Mouse (Mus musculus) neural tube, embryonic 11.5 days (tissue): ENCODE measurements around the gene Isl1. TPM values are rescaled to one million over a fixed set of nuclear protein-coding genes. Genes with fewer than 3 reads are reported as not detected.

Experiments used
- ATAC-seq: fragments of 200-750 bp; cut with Nextera tagmentation; 2 replicates; pipeline ENCODE4 v1.8.0; 2017; ENCODE audit warnings: moderate number of reproducible peaks, mild to moderate bottlenecking, moderate TSS enrichment, moderate library complexity; ENCODE audit not compliant: insufficient read depth, low FRiP score, low TSS enrichment
- DNase-seq: peaks from one replicate; pipeline ENCODE4 v3.0.0-alpha.2; 2015; ENCODE audit warnings: low spot score
- H3K27ac ChIP-seq: fragments of 300-500 bp; sonication (generic); 2 replicates; pipeline ENCODE4 v1.5.1; 2014; ENCODE audit warnings: low read depth, mild to moderate bottlenecking, low read length
- H3K27me3 ChIP-seq: fragments of 300-500 bp; sonication (generic); 2 replicates; pipeline ENCODE4 v1.6.1; 2014; ENCODE audit warnings: mild to moderate bottlenecking, low read length, mixed read lengths; ENCODE audit not compliant: control insufficient read depth, insufficient read depth
- H3K36me3 ChIP-seq: fragments of 300-500 bp; sonication (generic); 2 replicates; pipeline ENCODE4 v1.6.1; 2014; ENCODE audit warnings: mild to moderate bottlenecking, low read length, moderate library complexity, mixed read lengths; ENCODE audit not compliant: control insufficient read depth, insufficient read depth
- H3K4me1 ChIP-seq: fragments of 300-500 bp; sonication (generic); 2 replicates; pipeline ENCODE4 v1.6.1; 2014; ENCODE audit warnings: low read length, mixed read lengths; ENCODE audit not compliant: control insufficient read depth, insufficient read depth
- H3K4me2 ChIP-seq: fragments of 300-500 bp; sonication (generic); 2 replicates; pipeline ENCODE4 v1.6.1; 2014; ENCODE audit warnings: low read depth, mild to moderate bottlenecking, moderate library complexity
- H3K4me3 ChIP-seq: fragments of 300-500 bp; sonication (generic); 2 replicates; pipeline ENCODE4 v1.5.1; 2014; ENCODE audit warnings: low read depth, low read length
- H3K9ac ChIP-seq: fragments of 300-500 bp; sonication (generic); 2 replicates; pipeline ENCODE4 v1.6.1; 2014; ENCODE audit warnings: mild to moderate bottlenecking, low read length
- H3K9me3 ChIP-seq: fragments of 300-500 bp; sonication (generic); 2 replicates; pipeline ENCODE4 v1.6.1; 2016; ENCODE audit warnings: low read length; ENCODE audit not compliant: control insufficient read depth
- WGBS: fragments of 180-500 bp; shearing (Covaris S2); extraction: QIAGEN DNeasy Blood & Tissue Kit; methylation state at CpG from one replicate; pipeline ENCODE4 v1.1.7; 2014; 5-methylcytosine and 5-hydroxymethylcytosine counted together
- polyA plus RNA-seq: library from polyadenylated mRNA; unstranded; fragments of >200 nt; fragmentation: Nextera tagmentation; extraction: Ambion mirVana; gene quantifications from 2 replicates; pipeline ENCODE4 v1.2.1, GENCODE M21; 2014

Isl1 gene
- polyA plus RNA-seq, 1 experiment from 2014 or later: 136 TPM

DNA sequence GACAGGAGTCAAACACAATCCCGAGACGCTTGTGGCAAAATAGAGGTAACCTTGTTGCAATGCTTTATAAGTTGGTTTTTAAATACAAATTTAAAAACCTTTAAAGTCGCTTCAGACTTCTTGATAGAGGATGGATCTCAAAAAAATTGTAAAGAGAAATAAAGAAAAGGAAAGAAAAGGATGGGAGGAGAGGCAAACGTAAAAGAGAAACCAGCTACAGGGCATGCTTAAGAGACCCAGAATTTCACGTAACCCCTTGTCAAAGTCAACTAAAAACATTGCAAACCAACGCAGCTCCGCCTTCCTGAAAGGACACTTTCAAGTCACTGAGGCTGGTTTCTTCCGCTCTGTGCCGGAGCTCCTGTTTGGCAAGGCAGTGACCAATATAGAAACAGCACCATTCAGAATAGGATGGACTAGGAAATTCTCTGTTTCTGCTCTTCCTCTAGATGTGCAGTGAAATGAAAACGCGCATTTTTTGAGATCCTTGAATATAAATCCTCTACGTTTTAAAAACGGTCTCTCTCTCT lies 10.8 kb downstream of the Isl1 start:
- Histone ChIP-seq H3K4me2 (no peak overlapping the region), H3K4me3 (no peak overlapping the region), H3K27me3 (peaks cover 92% of the 10 kb centered on the region), H3K9me3 (no peaks in the 10 kb centered on the region), H3K36me3 (no peaks in the 10 kb centered on the region), H3K4me1 (peaks cover under 1% of the 10 kb centered on the region; the same call in 1 of the 2 replicates), H3K9ac (no peak overlapping the region), H3K27ac (no peak overlapping the region)
- WGBS: 1% methylated on average over 13 of the region's 13 CpGs
- ATAC-seq (no peak), DNase-seq (no peak)

DNA sequence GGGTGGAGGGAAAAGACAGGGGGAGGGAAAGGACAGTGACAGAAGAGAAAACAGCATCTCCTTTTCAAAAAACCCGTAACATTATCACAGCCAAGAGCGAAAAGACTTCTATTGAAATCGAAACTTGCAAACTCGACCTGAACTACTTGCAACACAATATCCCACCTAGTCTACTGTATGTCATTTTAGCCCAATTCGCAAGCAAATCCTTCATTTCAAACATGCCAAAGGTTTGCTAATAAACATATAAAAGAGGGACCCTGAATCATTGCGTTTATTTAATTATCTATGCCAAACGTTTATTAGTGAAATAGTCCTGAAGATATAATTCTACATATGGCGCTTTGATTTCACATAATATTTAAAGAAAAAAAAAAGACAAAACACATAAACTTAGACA lies 11.5 kb downstream of the Isl1 start:
- H3K4me2 ChIP-seq: no peak overlapping the region
- 3% methylated on average over 8 of the region's 8 CpGs for WGBS

DNA sequence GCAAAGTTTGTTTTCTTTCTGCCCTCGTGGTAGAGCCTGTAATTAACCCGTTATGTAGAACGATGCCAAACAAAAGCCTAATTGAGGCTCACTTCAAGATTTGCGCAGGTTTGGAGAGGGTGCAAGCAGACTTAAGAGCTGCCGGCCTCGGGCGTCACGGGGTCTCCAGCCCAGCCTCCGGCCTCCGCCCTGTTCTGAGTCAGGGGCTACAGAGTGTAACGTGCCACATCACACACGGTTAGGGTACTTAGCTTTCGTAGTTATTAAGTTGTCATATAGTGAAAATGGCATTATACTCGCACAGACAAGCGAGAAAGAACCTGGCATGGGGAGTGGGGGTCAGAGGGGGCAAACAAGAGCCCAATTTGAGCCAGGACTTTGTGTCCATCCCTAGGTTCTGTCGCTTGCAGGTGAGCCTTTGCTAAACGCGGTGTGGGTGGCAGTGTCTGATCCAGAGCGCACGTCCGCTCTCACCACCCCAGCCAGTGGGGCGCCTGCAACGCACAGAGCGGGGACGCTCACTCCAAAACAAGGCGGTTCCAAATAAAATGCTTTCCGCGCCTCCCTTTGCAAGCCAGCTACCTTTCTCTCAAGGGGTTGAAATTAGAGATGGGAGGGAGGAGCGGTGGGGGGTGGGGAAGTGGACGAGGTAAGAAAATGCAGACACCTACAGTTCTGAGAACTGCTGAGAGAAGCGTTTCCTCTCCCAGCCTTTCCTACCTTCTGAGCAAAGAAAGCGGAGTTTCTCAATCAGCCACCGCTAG lies 12.3 kb downstream of the Isl1 start:
- Histone ChIP-seq H3K9ac (peak overlapping the region; percentile 32), H3K27ac (0 out of 2 replicates have a peak overlapping the region, but pooled peaks have one; percentile 20), H3K4me3 (no peak overlapping the region), H3K27me3 (peaks cover 92% of the 10 kb centered on the region), H3K9me3 (no peaks in the 10 kb centered on the region), H3K36me3 (no peaks in the 10 kb centered on the region), H3K4me2 (peak overlapping the region; percentile 12; the same call in 1 of the 2 replicates), H3K4me1 (peaks cover 3% of the 10 kb centered on the region; the same call in 1 of the 2 replicates)
- ATAC-seq (no peak; the same call in 1 of the 2 replicates), DNase-seq (no peak)
- WGBS: under 1% methylated on average over 33 of the region's 33 CpGs

More for the DNA sequence above, 11.5 kb downstream of the Isl1 start:
- Histone ChIP-seq H3K9ac (no peak overlapping the region), H3K9me3 (no peaks in the 10 kb centered on the region), H3K27ac (no peak overlapping the region), H3K27me3 (peaks cover 92% of the 10 kb centered on the region), H3K4me1 (peaks cover 3% of the 10 kb centered on the region; the same call in 1 of the 2 replicates), H3K4me3 (no peak overlapping the region), H3K36me3 (no peaks in the 10 kb centered on the region)
- ATAC-seq (no peak), DNase-seq (no peak)

DNA sequence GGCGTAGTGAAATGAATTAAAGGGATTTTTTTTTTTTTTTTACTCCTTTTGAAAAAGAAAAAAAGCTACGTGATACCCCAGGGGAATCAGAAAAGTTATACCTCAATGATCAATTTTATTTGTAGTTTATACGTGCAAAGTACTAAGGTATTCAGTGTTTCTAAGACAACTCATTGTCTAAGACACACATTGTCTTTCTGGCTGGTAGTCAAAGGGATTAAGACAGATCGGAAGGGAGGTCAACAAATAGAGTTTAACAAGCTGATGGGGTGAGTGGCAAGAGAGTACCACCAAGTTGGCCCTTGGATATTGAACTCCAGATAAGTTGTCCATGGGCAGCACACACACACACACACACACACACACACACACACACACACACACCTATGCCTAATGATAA lies 14.1 kb downstream of the Isl1 start:
- no peak overlapping the region for H3K4me3 ChIP-seq
- DNase-seq: no peak

DNA sequence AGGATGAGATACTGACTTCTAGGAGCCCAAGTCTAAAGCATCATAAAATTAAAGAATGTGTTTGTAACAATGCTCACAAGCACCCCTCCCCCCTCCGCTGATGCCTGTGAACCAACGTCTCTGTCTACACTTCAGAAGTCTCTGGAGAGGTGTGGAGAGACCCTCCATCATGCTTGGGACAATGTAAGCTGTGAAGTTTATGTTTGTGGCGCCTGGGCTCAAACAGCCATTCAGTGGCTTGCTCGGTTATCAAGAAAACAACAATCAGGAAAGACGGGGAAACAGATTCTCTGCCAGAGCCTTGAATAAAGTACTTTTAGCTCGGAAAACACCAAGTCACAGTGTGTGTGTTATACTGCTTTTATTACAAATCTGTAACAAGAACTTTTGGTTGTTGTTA lies 14.8 kb downstream of the Isl1 start:
- Histone ChIP-seq H3K27me3 (peaks cover 67% of the 10 kb centered on the region), H3K4me2 (no peak overlapping the region), H3K9me3 (no peaks in the 10 kb centered on the region), H3K36me3 (no peaks in the 10 kb centered on the region), H3K9ac (no peak overlapping the region), H3K27ac (no peak overlapping the region), H3K4me1 (peaks cover 3% of the 10 kb centered on the region; the same call in 1 of the 2 replicates), H3K4me3 (no peak overlapping the region)
- 0% methylated on average over 6 of the region's 6 CpGs for WGBS
- DNase-seq (no peak), ATAC-seq (no peak)

More for the DNA sequence above, 14.1 kb downstream of the Isl1 start:
- H3K9ac ChIP-seq: no peak overlapping the region
- no peaks in the 10 kb centered on the region for H3K9me3 ChIP-seq
- H3K4me2 ChIP-seq: no peak overlapping the region
- H3K27ac ChIP-seq: no peak overlapping the region
- peaks cover 74% of the 10 kb centered on the region for H3K27me3 ChIP-seq
- WGBS: 3% methylated on average over 4 of the region's 4 CpGs
- no peaks in the 10 kb centered on the region for H3K36me3 ChIP-seq
- H3K4me1 ChIP-seq: peaks cover 3% of the 10 kb centered on the region; the same call in 1 of the 2 replicates
- no peak for ATAC-seq

DNA sequence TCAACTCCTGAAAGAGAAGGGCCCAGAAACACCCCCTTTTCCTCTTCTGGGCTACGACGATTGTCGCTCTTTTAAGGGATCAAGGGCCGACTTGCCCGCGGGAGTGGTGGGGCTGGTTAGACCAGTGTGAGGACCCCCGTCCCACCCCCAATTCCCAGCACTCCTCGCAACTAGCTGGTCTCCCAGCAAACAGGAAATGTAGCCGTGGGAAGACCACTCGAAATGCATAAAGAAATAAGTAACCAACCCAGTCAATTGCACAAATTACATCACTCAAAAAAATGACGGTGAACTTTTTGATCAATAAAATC lies 15.4 kb downstream of the Isl1 start:
- Histone ChIP-seq H3K4me1 (peaks cover 3% of the 10 kb centered on the region; the same call in 1 of the 2 replicates), H3K9me3 (no peaks in the 10 kb centered on the region), H3K27me3 (peaks cover 61% of the 10 kb centered on the region), H3K4me3 (peak overlapping the region; percentile 15; the same call in 1 of the 2 replicates), H3K9ac (no peak overlapping the region), H3K4me2 (peak overlapping the region; percentile 36), H3K36me3 (no peaks in the 10 kb centered on the region), H3K27ac (no peak overlapping the region)
- WGBS: 0% methylated on average over 11 of the region's 11 CpGs
- ATAC-seq (peak; percentile 24), DNase-seq (no peak)

DNA sequence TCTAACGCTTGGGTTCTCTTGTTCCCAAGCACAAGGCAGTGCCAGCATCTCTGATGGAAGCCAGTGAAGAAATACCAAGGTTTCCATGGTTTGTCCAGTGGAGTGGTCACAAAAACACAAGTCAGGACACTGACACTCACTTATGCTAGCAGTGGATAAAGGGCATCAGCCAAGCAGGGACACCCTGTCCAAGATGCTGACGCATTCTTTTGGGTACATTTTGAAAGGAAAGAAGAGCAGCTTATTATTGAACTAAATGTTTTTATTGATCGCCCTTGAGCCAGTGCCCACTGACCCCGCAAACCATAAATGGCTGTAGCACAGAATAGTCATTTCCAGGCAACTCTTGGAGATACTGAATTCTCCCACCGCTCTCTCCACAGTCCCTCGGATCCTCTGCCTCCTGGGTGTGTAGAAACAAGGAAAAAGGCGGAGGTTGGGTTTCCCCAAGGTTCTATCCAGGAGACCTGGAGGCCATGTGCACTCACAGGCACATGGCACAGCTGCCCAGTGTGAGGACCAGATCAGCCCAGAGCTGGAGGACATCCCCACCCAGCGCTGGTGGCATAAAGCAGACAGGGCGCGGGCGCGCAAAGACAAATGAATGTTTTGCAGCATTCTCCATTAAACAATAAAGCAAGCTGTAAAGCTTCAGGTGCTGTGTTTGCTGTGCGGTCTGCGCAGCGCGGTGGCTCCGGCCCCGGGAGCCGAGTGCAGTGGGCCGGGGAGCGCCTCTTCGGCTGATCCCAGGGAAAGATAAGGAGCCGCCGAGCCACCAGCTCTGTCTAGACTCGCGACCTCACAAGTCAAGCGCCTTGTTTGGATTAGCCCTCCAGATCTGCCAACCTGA lies 16.0 kb downstream of the Isl1 start:
- 2% methylated on average over 27 of the region's 27 CpGs for WGBS
- Histone ChIP-seq H3K4me2 (peak overlapping the region; percentile 36), H3K9ac (peak overlapping the region; percentile 4; the same call in 1 of the 2 replicates), H3K4me1 (peaks cover 3% of the 10 kb centered on the region; the same call in 1 of the 2 replicates), H3K36me3 (no peaks in the 10 kb centered on the region), H3K4me3 (peak overlapping the region; percentile 15; the same call in 1 of the 2 replicates), H3K27me3 (peaks cover 55% of the 10 kb centered on the region), H3K9me3 (no peaks in the 10 kb centered on the region), H3K27ac (no peak overlapping the region)
- peak; percentile 56 for ATAC-seq
- DNase-seq: peak; percentile 62

DNA sequence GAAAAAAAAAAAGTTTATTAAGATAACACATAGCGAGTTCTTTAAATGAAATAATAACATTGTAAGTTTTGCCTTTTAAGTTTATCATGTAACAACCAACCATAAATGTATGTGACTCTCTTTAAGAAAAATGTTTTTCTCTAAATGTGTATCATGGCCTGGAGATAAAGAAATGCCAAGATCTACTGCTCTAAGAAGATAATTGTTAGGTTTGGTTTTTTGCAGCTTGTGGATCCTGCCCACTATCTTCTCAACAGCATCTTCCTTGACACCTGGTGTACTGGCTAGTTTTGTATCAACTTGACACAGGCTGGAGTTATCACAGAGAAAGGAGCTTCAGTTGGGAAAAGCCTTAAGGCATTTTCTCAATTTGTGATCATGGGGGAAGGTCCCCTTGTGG lies 19.8 kb downstream of the Isl1 start:
- Histone ChIP-seq H3K4me3 (no peak overlapping the region), H3K4me1 (peaks cover 3% of the 10 kb centered on the region; the same call in 1 of the 2 replicates), H3K27ac (no peak overlapping the region), H3K4me2 (no peak overlapping the region), H3K9me3 (no peaks in the 10 kb centered on the region), H3K36me3 (no peaks in the 10 kb centered on the region), H3K27me3 (peaks cover 22% of the 10 kb centered on the region), H3K9ac (no peak overlapping the region)
- WGBS: 86% methylated on average over 1 of the region's 1 CpGs
- DNase-seq (no peak), ATAC-seq (no peak)
